Mouse (Mus musculus) heart, embryonic 12.5 days (tissue): ENCODE measurements around the gene Slc2a3. TPM values are rescaled to one million over a fixed set of nuclear protein-coding genes. Genes with fewer than 3 reads are reported as not detected.
"Not testable (repeated sequence)": the region's sequence is repeated elsewhere in the genome, so short reads cannot be mapped to it uniquely, and the experiment has no call there.

Source experiments
- ATAC-seq: fragments of 200-750 bp; cut with Nextera tagmentation; 2 replicates; pipeline ENCODE4 v1.8.0; 2017; ENCODE audit warnings: moderate TSS enrichment, moderate library complexity; ENCODE audit not compliant: insufficient number of reproducible peaks, low FRiP score
- H3K27ac ChIP-seq: fragments of 300-500 bp; sonication (generic); 2 replicates; pipeline ENCODE4 v1.5.1; 2016; ENCODE audit warnings: mild to moderate bottlenecking, moderate library complexity; ENCODE audit not compliant: poor library complexity, severe bottlenecking
- H3K27me3 ChIP-seq: fragments of 300-500 bp; sonication (generic); replicated peaks from 2 replicates; pipeline ENCODE4 v1.6.1; 2016; ENCODE audit warnings: mild to moderate bottlenecking, moderate library complexity
- H3K36me3 ChIP-seq: fragments of 300-500 bp; sonication (generic); 2 replicates; pipeline ENCODE4 v1.6.1; 2016; ENCODE audit warnings: mild to moderate bottlenecking, moderate library complexity
- H3K4me1 ChIP-seq: fragments of 300-500 bp; sonication (generic); replicated peaks from 2 replicates; pipeline ENCODE4 v1.6.1; 2016; ENCODE audit warnings: mild to moderate bottlenecking
- H3K4me2 ChIP-seq: fragments of 300-500 bp; sonication (generic); 2 replicates; pipeline ENCODE4 v1.6.1; 2016; ENCODE audit warnings: mild to moderate bottlenecking, moderate library complexity
- H3K4me3 ChIP-seq: fragments of 300-500 bp; sonication (generic); 2 replicates; pipeline ENCODE4 v1.5.1; 2016; ENCODE audit warnings: mild to moderate bottlenecking
- H3K9ac ChIP-seq: fragments of 300-500 bp; sonication (generic); 2 replicates; pipeline ENCODE4 v1.6.1; 2016; ENCODE audit warnings: mild to moderate bottlenecking, moderate library complexity
- H3K9me3 ChIP-seq: fragments of 300-500 bp; sonication (generic); replicated peaks from 2 replicates; pipeline ENCODE4 v1.6.1; 2016; ENCODE audit warnings: mild to moderate bottlenecking, moderate library complexity
- WGBS: fragments of 180-500 bp; shearing (Covaris S2); methylation state at CpG from one replicate; pipeline ENCODE4 v1.1.7; 2016; 5-methylcytosine and 5-hydroxymethylcytosine counted together
- polyA plus RNA-seq: library from polyadenylated mRNA; unstranded; fragments of >200 nt; fragmentation: Nextera tagmentation; extraction: Ambion mirVana; gene quantifications from 2 replicates; pipeline ENCODE4 v1.2.1, GENCODE M21; 2016

Slc2a3 gene
- polyA plus RNA-seq, 1 experiment from 2014 or later = 27.7 TPM

DNA sequence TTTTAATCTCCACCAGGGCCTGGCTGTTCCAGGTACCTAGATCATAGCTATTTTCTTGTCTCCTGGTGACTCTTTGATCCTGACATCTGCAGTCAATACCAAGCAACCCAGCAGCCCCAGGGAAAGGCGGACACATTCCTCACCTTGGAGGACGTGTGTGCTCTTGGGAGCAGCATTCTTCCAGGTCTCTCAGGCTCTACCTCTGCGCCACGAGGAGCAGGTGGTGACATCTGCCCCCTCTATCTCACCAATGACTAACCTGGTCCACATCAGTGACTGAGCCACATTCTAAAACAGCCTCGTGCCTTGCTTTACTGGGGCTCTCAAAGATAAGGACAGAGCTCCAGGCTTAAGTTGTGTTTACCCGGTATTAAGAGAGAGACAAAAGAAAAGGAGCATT lies 28.7 kb downstream of the Slc2a3 start:
- Histone ChIP-seq H3K36me3 (no peaks in the 10 kb centered on the region), H3K27ac (no peak overlapping the region), H3K27me3 (no peaks in the 10 kb centered on the region), H3K4me2 (no peak overlapping the region), H3K9me3 (no peaks in the 10 kb centered on the region), H3K4me3 (no peak overlapping the region), H3K9ac (no peak overlapping the region), H3K4me1 (peaks cover 4% of the 10 kb centered on the region; the same call in 1 of the 2 replicates)
- WGBS = 28% methylated on average over 6 of the region's 6 CpGs
- no peak for ATAC-seq

DNA sequence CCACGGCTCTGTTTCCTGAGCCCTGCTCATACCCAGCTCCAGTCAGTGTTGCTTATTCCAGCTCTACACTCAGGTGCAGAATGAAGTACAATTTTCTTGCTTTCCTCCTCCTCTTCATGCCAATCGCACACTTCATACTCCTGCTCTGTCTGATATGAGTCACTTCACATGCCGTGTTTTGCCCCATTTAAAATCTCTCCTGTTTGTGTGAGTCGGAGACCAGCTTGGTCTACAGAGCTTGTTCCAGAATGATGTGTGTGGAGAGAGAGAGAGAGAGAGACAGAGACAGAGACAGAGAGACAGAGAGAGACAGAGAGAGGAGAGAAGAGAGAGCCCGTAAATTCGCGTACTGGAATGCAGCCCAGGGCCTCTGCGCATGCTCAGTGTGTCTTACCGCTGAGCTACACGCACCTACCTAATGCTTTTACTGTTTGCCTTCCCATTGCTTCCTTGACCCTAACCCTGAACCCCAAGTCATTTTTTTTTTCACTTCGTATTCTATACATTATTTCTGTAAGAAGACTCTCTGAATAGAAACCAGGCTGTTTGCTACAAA lies 30.6 kb downstream of the Slc2a3 start:
- Histone ChIP-seq H3K4me2 (no peak overlapping the region), H3K9ac (no peak overlapping the region), H3K4me3 (no peak overlapping the region), H3K27ac (no peak overlapping the region), H3K36me3 (no peaks in the 10 kb centered on the region), H3K9me3 (no peaks in the 10 kb centered on the region), H3K4me1 (peaks cover 4% of the 10 kb centered on the region; the same call in 1 of the 2 replicates), H3K27me3 (no peaks in the 10 kb centered on the region)
- no peak for ATAC-seq
- 86% methylated on average over 11 of the region's 11 CpGs for WGBS

DNA sequence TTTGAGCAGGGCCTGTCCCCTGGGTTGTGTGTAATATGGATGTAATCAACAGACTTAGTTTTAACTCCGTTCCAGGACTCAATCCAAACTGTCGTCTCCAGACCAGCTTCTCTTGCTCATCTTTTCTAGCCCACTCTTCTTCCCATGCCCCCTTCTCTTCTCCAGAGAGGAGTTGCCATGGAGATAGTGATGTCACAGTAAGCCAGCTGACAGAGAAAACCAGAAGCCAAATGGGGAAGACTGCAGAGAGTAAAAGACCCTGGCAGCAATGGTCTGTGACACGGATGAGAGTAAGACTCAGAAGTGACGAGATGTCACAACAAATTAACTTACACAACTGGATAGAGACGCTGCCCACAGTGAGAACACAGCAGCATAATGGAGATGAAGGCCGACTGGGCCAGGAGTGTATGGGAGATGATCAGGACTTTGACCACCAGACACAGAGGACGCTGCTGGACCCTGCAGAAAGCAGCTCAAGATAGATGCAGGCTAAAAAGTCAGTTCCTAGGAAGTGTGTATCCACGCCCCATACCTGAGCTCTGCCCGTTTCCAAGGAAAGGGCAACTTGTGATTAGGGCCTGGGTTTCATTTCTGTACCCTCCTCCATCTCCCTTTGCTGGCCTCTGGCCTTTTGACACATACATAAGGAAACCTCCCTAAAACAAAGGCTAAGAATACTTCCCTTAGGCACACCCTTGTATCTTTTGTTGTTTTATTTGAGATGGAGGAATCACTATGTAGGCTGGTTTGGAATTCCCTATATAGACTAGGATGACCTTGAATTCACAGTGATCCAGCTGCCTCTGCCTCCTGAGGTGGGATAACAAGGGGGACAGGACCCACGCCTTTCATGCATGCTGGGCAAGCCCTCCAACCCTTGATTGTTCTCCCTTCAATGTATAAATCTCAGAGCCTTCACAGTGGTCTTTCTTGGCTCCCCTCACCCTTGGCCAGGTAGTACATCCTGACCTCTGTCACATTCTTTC lies 31.4 kb downstream of the Slc2a3 start:
- Histone ChIP-seq H3K27me3 (no peaks in the 10 kb centered on the region), H3K4me2 (no peak overlapping the region), H3K27ac (no peak overlapping the region), H3K36me3 (no peaks in the 10 kb centered on the region), H3K4me1 (peaks cover 6% of the 10 kb centered on the region; the same call in 1 of the 2 replicates), H3K9me3 (no peaks in the 10 kb centered on the region), H3K4me3 (no peak overlapping the region), H3K9ac (no peak overlapping the region)
- 70% methylated on average over 10 of the region's 10 CpGs for WGBS
- ATAC-seq = no peak

DNA sequence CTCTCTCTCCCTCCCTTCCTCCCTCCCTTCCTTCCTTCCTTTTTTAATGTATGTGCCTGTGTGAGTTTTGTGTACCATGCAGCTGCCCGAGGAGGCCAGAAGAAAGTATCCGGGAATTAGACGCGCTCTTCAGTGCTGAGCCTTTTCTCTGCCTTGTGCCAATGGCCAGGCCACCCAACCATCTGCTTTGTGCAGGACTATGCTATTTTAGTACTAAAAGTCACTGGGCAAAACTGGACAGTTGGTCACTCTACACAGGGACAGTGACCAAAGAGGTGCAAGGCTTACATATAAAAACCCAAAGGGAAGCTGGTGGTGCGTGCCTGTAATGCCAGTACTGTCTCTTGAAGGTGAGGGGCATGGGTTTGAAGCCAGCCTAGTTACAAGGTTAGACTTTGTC lies 33.2 kb downstream of the Slc2a3 start:
- H3K4me3 ChIP-seq = no peak overlapping the region
- H3K4me1 ChIP-seq = peaks cover 13% of the 10 kb centered on the region; the same call in 1 of the 2 replicates
- H3K36me3 ChIP-seq = no peaks in the 10 kb centered on the region
- WGBS = 87% methylated on average over 5 of the region's 5 CpGs
- no peak overlapping the region for H3K27ac ChIP-seq
- ATAC-seq = no peak
- no peaks in the 10 kb centered on the region for H3K27me3 ChIP-seq
- H3K9me3 ChIP-seq = no peaks in the 10 kb centered on the region
- no peak overlapping the region for H3K4me2 ChIP-seq
- H3K9ac ChIP-seq = no peak overlapping the region

DNA sequence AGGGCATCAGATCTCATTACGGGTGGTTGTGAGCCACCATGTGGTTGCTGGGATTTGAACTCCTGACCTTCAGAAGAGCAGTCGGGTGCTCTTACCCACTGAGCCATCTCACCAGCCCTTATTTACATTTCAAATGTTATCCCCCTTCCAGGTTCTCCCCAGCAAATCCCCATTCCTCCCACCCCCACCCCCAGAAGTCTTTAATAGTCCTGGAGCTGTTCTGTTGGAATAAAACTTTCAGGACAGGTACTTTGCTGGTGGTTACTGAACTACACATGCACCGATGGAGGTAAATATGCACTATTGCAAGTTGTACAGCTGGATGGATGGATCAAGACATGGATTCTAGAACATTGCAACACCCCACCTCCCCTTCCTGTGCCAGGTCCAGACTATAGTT lies 34.4 kb downstream of the Slc2a3 start:
- not testable (repeated sequence) for H3K27me3 ChIP-seq, H3K9ac ChIP-seq, H3K4me3 ChIP-seq, H3K4me1 ChIP-seq, H3K9me3 ChIP-seq, H3K36me3 ChIP-seq, ATAC-seq, H3K27ac ChIP-seq, H3K4me2 ChIP-seq
- WGBS = 70% methylated on average over 3 of the region's 3 CpGs

DNA sequence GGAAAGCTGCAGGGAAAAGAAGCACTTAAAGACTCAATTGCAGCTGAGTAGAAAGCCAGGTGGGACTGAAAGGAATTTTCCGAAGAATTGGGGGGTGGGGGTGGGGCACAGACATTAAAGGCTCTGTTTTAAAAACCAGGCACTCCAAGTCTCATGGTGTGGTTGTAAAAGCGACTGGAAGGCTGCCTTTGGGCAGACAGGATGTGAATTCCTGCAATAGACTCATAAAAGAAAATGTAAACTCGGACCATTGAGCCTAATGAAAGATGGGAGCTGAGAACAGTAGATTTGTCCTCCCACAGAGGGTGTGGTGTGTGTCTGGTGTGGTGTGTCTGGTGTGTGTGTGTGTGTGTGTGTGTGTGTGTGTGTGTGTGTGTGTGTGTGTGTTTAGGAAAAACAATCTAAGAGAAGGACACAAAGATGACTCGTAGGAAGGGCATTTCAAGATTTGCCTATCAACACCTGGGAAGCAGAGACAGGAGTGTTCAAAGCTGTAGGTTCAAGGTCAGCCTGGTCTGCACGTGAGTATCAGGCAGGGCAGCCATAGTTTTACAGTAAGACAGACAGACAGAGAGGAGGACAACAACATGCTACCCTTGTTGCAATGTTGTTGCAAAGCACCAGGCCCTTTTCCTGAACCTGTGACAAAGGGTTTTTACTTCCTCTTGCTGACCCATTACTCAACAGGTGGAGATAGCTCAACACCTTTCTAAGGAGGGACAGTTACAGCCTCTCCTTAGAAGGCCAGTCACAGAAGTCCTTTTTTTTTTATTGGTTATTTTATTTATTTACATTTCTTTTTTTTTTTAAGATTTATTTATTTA lies 35.1 kb downstream of the Slc2a3 start:
- Histone ChIP-seq H3K9me3 (no peaks in the 10 kb centered on the region), H3K27ac (no peak overlapping the region), H3K4me1 (0 out of 2 replicates have a peak, but pooled peaks cover 10% of the 10 kb centered on the region), H3K9ac (no peak overlapping the region), H3K4me2 (no peak overlapping the region), H3K27me3 (no peaks in the 10 kb centered on the region), H3K4me3 (no peak overlapping the region), H3K36me3 (no peaks in the 10 kb centered on the region)
- no peak for ATAC-seq
- WGBS = 26% methylated on average over 5 of the region's 5 CpGs

DNA sequence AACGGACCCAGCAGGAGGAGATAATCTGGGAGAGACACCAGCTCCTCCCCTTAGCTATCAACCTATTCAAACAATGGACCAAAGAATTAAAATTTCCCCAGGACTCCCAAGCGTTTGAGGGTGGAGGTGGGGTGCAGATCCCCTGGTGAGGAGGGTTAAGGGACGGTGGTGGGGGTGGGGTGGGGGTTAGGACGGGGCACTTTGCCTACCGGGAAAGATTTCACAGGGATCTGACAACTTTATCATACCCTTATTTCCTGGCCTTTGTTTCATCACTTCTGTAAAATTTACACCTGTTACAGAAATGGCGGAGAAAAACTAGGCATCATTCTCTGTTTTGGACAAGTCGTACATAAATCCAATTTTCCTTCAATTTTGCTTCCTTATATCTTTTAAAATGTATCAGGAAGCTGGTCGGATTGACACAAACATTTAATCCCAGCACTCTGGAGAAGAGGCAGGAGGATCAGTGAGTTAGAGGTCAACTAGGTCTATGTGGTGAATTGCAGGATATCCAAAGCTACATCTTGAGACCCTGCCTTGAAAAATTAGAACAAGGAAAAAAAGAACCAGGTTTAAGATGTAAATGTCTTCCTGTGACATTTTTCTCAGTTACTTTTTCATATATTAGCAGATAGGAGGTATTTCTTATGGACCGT lies 36.0 kb downstream of the Slc2a3 start:
- peaks cover 16% of the 10 kb centered on the region for H3K4me1 ChIP-seq
- WGBS = 12% methylated on average over 9 of the region's 9 CpGs
- no peaks in the 10 kb centered on the region for H3K27me3 ChIP-seq
- H3K4me2 ChIP-seq = peak overlapping the region; percentile 90
- H3K27ac ChIP-seq = no peak overlapping the region
- H3K9ac ChIP-seq = no peak overlapping the region
- peak overlapping the region; percentile 50 for H3K4me3 ChIP-seq
- ATAC-seq = no peak
- no peaks in the 10 kb centered on the region for H3K9me3 ChIP-seq
- no peaks in the 10 kb centered on the region for H3K36me3 ChIP-seq

DNA sequence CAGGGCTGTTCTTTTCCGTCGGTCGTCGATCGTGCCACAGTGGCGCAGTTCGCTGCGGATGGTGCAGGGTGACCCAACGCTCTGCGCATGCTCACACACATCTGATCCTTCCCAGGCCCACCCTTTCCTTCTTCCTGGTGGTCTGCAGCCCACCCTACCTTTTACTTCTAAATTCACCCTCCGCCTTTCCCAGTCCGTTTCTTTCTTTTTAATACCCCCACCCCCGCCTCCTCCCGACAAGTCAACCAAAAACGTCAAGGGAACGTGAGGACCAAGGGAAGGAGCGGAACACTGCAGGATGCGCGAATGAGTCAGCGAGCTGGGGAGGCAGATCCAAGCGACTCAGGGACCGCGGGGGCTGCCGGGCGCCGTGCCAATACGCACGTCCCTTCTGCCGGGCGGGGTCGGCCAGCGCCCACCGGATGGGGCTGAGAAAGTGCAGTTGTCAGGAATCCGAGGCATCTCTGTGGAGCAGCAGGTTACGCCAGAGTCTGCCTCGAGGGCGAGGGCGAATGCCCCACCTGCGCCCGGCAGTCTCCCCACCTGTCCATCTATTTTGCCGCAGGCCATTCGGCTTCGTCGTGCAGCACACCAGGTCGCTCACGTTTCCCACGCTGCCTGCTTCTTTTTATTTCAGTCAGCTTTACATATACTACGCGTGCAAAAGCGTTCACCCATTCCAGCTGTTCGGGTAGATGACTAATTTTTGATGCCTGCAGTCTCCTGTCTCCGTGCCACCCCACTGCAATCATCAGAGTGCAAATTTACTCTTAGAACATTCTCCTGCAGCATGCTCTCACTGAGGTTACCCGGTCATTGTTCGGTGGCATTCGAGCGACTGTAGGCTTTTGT lies 36.8 kb downstream of the Slc2a3 start:
- H3K9ac ChIP-seq = peak overlapping the region; percentile 49; the same call in 1 of the 2 replicates
- H3K4me2 ChIP-seq = peak overlapping the region; percentile 90
- peaks cover 16% of the 10 kb centered on the region for H3K4me1 ChIP-seq
- no peaks in the 10 kb centered on the region for H3K9me3 ChIP-seq
- peak overlapping the region; percentile 50 for H3K4me3 ChIP-seq
- H3K36me3 ChIP-seq = no peaks in the 10 kb centered on the region
- H3K27me3 ChIP-seq = no peaks in the 10 kb centered on the region
- H3K27ac ChIP-seq = peak overlapping the region; percentile 7; the same call in 1 of the 2 replicates
- WGBS = 0% methylated on average over 56 of the region's 56 CpGs
- ATAC-seq = peak; percentile 76

DNA sequence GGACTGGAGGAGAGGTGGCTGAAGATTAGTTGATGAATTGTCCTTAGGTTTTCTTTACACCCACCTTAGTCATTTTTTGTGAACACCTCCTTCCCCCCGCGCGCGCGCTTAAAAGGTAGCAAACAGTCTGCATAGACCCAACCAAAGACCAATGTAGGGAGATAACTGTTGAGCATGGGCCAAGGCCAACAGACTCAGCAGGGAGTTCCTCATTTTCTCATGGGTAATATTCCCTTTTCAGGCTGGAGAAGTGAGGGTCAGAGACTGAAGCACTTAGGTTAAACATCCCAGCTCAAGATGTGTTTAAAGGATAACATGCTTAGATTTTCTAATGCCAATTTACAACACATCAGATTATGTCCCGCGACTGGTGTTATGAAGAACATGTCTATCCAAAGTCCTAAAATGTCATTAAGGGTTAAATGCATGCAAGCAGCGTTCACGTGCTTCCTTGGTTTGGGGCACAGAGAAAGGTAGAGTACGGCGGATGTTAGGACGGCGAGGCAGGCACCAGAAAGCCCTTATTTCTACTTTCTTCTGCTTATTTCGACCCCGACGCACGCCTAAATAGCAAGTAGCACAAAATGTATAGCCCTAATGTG lies 37.5 kb downstream of the Slc2a3 start:
- H3K4me1 ChIP-seq = peaks cover 16% of the 10 kb centered on the region
- H3K4me2 ChIP-seq = peak overlapping the region; percentile 90
- H3K4me3 ChIP-seq = peak overlapping the region; percentile 50
- no peaks in the 10 kb centered on the region for H3K36me3 ChIP-seq
- no peak overlapping the region for H3K27ac ChIP-seq
- WGBS = 33% methylated on average over 17 of the region's 17 CpGs
- no peaks in the 10 kb centered on the region for H3K27me3 ChIP-seq
- ATAC-seq = no peak
- 0 out of 2 replicates have a peak overlapping the region, but pooled peaks have one; percentile 49 for H3K9ac ChIP-seq
- no peaks in the 10 kb centered on the region for H3K9me3 ChIP-seq
